Mouse (Mus musculus) thymus, adult 2 months (tissue): Measurements from ENCODE around the gene Acot7.

Experiments used
- CTCF ChIP-seq: fragments of 200-500 bp; IDR thresholded peaks from 2 replicates; pipeline ENCODE4 v1.5.1; 2012; ENCODE audit warnings: mild to moderate bottlenecking, control low read depth, low read length, moderate library complexity, borderline replicate concordance; ENCODE audit not compliant: control insufficient read depth, poor library complexity, insufficient read depth; ENCODE audit errors: extremely low read depth
- POLR2A ChIP-seq: fragments of 200-500 bp; IDR thresholded peaks from 2 replicates; pipeline ENCODE4 v1.6.1; 2012; ENCODE audit warnings: mild to moderate bottlenecking, low read length, control low read depth, moderate library complexity; ENCODE audit not compliant: control insufficient read depth, poor library complexity, insufficient read depth; ENCODE audit errors: extremely low read depth

GRCm38 (mm10) chr4:152270599-152270998, 92.7 kb downstream of the Acot7 start:
- no peak for TF ChIP-seq POLR2A
- no peak for TF ChIP-seq CTCF
